Mouse (Mus musculus) midbrain, embryonic 10.5 days (tissue): Measurements from ENCODE around the gene H2afj. TPM values are rescaled to one million over a fixed set of nuclear protein-coding genes. Genes with fewer than 3 reads are reported as not detected.
"Not testable (repeated sequence)": the region's sequence is repeated elsewhere in the genome, so short reads cannot be mapped to it uniquely, and the experiment has no call there.

ENCODE experiments used
- DNase-seq: peaks from one replicate; pipeline ENCODE4 v3.0.0-alpha.2; 2017; ENCODE audit warnings: low spot score
- H3K27ac ChIP-seq: fragments of 300-500 bp; sonication (generic); replicated peaks from 2 replicates; pipeline ENCODE4 v1.5.1; 2016; ENCODE audit warnings: mild to moderate bottlenecking
- H3K27me3 ChIP-seq: fragments of 300-500 bp; sonication (generic); 2 replicates; pipeline ENCODE4 v1.6.1; 2016; ENCODE audit warnings: low read depth, mild to moderate bottlenecking; ENCODE audit not compliant: poor library complexity, severe bottlenecking
- H3K36me3 ChIP-seq: fragments of 300-500 bp; sonication (generic); 2 replicates; pipeline ENCODE4 v1.6.1; 2016; ENCODE audit warnings: mild to moderate bottlenecking, moderate library complexity
- H3K4me1 ChIP-seq: fragments of 300-500 bp; sonication (generic); 2 replicates; pipeline ENCODE4 v1.6.1; 2016
- H3K4me3 ChIP-seq: fragments of 300-500 bp; sonication (generic); 2 replicates; pipeline ENCODE4 v1.5.1; 2016; ENCODE audit warnings: mild to moderate bottlenecking, moderate library complexity
- H3K9me3 ChIP-seq: fragments of 300-500 bp; sonication (generic); replicated peaks from 2 replicates; pipeline ENCODE4 v1.6.1; 2016; ENCODE audit warnings: mild to moderate bottlenecking
- WGBS: fragments of 180-500 bp; shearing (Covaris S2); methylation state at CpG from one replicate; pipeline ENCODE4 v1.1.7; 2016; 5-methylcytosine and 5-hydroxymethylcytosine counted together
- polyA plus RNA-seq: library from polyadenylated mRNA; unstranded; fragments of >200 nt; fragmentation: Nextera tagmentation; extraction: Ambion mirVana; gene quantifications from 2 replicates; pipeline ENCODE4 v1.2.1, GENCODE M21; 2016

Gene H2afj
- polyA plus RNA-seq, 1 experiment from 2014 or later: 102 TPM

GRCm38 (mm10) chr6:136795850-136796249 lies 12.2 kb upstream of the H2afj start:
- no peaks in the 10 kb centered on the region for H3K36me3 ChIP-seq
- no peak for DNase-seq
- peaks cover 12% of the 10 kb centered on the region for H3K27me3 ChIP-seq
- no peak overlapping the region for H3K4me3 ChIP-seq
- 66% methylated on average over 6 of the region's 6 CpGs for WGBS
- H3K27ac ChIP-seq: no peak overlapping the region
- peaks cover 15% of the 10 kb centered on the region for H3K4me1 ChIP-seq
- no peaks in the 10 kb centered on the region for H3K9me3 ChIP-seq

- H3K27ac ChIP-seq, H3K27me3 ChIP-seq, H3K9me3 ChIP-seq, DNase-seq, H3K36me3 ChIP-seq, H3K4me3 ChIP-seq: not testable (repeated sequence)
- H3K4me1 ChIP-seq: peaks cover 16% of the 10 kb centered on the region
- WGBS: 79% methylated on average over 3 of the region's 3 CpGs
Observed at GRCm38 (mm10) chr6:136797874-136798693, 10.0 kb upstream of the H2afj start.

GRCm38 (mm10) chr6:136800710-136801109 lies 7.3 kb upstream of the H2afj start:
- WGBS: 93% methylated on average over 8 of the region's 8 CpGs
- DNase-seq: no peak
- Histone ChIP-seq H3K9me3 (no peaks in the 10 kb centered on the region), H3K27ac (no peak overlapping the region), H3K4me1 (peaks cover 15% of the 10 kb centered on the region), H3K4me3 (no peak overlapping the region), H3K36me3 (no peaks in the 10 kb centered on the region), H3K27me3 (no peaks in the 10 kb centered on the region)

- H3K4me3 ChIP-seq: no peak overlapping the region
- WGBS: 89% methylated on average over 6 of the region's 6 CpGs
Observed at GRCm38 (mm10) chr6:136801274-136801673, 6.8 kb upstream of the H2afj start.

GRCm38 (mm10) chr6:136803093-136803738 lies 4.8 kb upstream of the H2afj start:
- no peaks in the 10 kb centered on the region for H3K27me3 ChIP-seq
- H3K9me3 ChIP-seq: no peaks in the 10 kb centered on the region
- H3K27ac ChIP-seq: peak overlapping the region; percentile 100
- WGBS: 28% methylated on average over 12 of the region's 12 CpGs
- peaks cover 28% of the 10 kb centered on the region for H3K4me1 ChIP-seq
- H3K36me3 ChIP-seq: no peaks in the 10 kb centered on the region
- DNase-seq: no peak
- peak overlapping the region; percentile 79 for H3K4me3 ChIP-seq

More at GRCm38 (mm10) chr6:136801274-136801673, 6.8 kb upstream of the H2afj start:
- DNase-seq: no peak
- H3K27ac ChIP-seq: no peak overlapping the region
- no peaks in the 10 kb centered on the region for H3K9me3 ChIP-seq
- no peaks in the 10 kb centered on the region for H3K36me3 ChIP-seq
- peaks cover 15% of the 10 kb centered on the region for H3K4me1 ChIP-seq
- no peaks in the 10 kb centered on the region for H3K27me3 ChIP-seq

GRCm38 (mm10) chr6:136803739-136804633 lies 4.1 kb upstream of the H2afj start, which contains the start of gene Hist4h4:
Gene Hist4h4 (minus strand): TSS chr6:136804415.
- DNase-seq: peak; percentile 89
- Histone ChIP-seq H3K9me3 (no peaks in the 10 kb centered on the region), H3K36me3 (no peaks in the 10 kb centered on the region), H3K27me3 (no peaks in the 10 kb centered on the region), H3K4me3 (peak within 1 kb of the TSS; percentile 79), H3K27ac (peak within 1 kb of the TSS; percentile 100), H3K4me1 (peaks cover 33% of the 10 kb centered on the region)
- WGBS: under 1% methylated on average over 50 of the region's 50 CpGs

- 44% methylated on average over 9 of the region's 9 CpGs for WGBS
- H3K27ac ChIP-seq: peak overlapping the region; percentile 100
- peak overlapping the region; percentile 79 for H3K4me3 ChIP-seq
- DNase-seq: no peak
- peaks cover 2% of the 10 kb centered on the region; the same call in 1 of the 2 replicates for H3K36me3 ChIP-seq
- H3K4me1 ChIP-seq: peaks cover 41% of the 10 kb centered on the region
- H3K9me3 ChIP-seq: no peaks in the 10 kb centered on the region
- H3K27me3 ChIP-seq: no peaks in the 10 kb centered on the region
Observed at GRCm38 (mm10) chr6:136804705-136805408, 3.2 kb upstream of the H2afj start.

- peaks cover 6% of the 10 kb centered on the region for H3K36me3 ChIP-seq
- peaks cover 42% of the 10 kb centered on the region for H3K4me1 ChIP-seq
- no peak for DNase-seq
- 95% methylated on average over 1 of the region's 1 CpGs for WGBS
- H3K9me3 ChIP-seq: no peaks in the 10 kb centered on the region
- H3K27ac ChIP-seq: no peak overlapping the region
- no peak overlapping the region for H3K4me3 ChIP-seq
- no peaks in the 10 kb centered on the region for H3K27me3 ChIP-seq
Observed at GRCm38 (mm10) chr6:136805409-136805775, 2.7 kb upstream of the H2afj start.

GRCm38 (mm10) chr6:136806819-136807218 lies 1.2 kb upstream of the H2afj start:
- Histone ChIP-seq H3K9me3 (no peaks in the 10 kb centered on the region), H3K4me1 (peaks cover 42% of the 10 kb centered on the region), H3K27me3 (no peaks in the 10 kb centered on the region), H3K4me3 (no peak overlapping the region), H3K36me3 (peaks cover 15% of the 10 kb centered on the region), H3K27ac (0 out of 2 replicates have a peak overlapping the region, but pooled peaks have one; percentile 38)
- 64% methylated on average over 5 of the region's 5 CpGs for WGBS
- no peak for DNase-seq

- 23% methylated on average over 18 of the region's 18 CpGs for WGBS
- no peaks in the 10 kb centered on the region for H3K27me3 ChIP-seq
- H3K4me3 ChIP-seq: peak overlapping the region; percentile 87
- no peaks in the 10 kb centered on the region for H3K9me3 ChIP-seq
- DNase-seq: peak; percentile 38
- H3K36me3 ChIP-seq: peaks cover 22% of the 10 kb centered on the region
- peaks cover 42% of the 10 kb centered on the region for H3K4me1 ChIP-seq
- H3K27ac ChIP-seq: peak overlapping the region; percentile 83
Observed at GRCm38 (mm10) chr6:136807395-136808013, 540 bp upstream of the H2afj start.

- Histone ChIP-seq H3K9me3 (no peaks in the 10 kb centered on the region), H3K4me1 (peaks cover 33% of the 10 kb centered on the region), H3K36me3 (peaks cover 33% of the 10 kb centered on the region), H3K27ac (peak overlapping the region; percentile 85), H3K4me3 (peak overlapping the region; percentile 87), H3K27me3 (no peaks in the 10 kb centered on the region)
- peak; percentile 27 for DNase-seq
- under 1% methylated on average over 28 of the region's 28 CpGs for WGBS
Observed at GRCm38 (mm10) chr6:136808631-136809046, 595 bp downstream of the H2afj start.
